Mouse (Mus musculus) adrenal gland, postnatal 25 days (tissue): ENCODE measurements around the gene Olfr616. TPM values are rescaled to one million over a fixed set of nuclear protein-coding genes. Genes with fewer than 3 reads are reported as not detected.
"Not testable (repeated sequence)": the region's sequence is repeated elsewhere in the genome, so short reads cannot be mapped to it uniquely, and the experiment has no call there.

Experiments
- DNase-seq: peaks from one replicate; pipeline ENCODE4 v3.0.0; 2021; ENCODE audit warnings: mixed read lengths
- long read RNA-seq: library from polyadenylated mRNA; stranded (forward); transcript quantifications from one replicate; pipeline ENCODE4 v2.0.0, GENCODE M21; 2021
- microRNA-seq, 2 experiments: library from miRNA; unstranded; fragments of <30 nt; microRNA quantifications; one replicate each; pipeline ENCODE4 v1.2.0; 2021
- total RNA-seq: library from RNA; stranded (reverse); gene quantifications from 2 replicates; pipeline ENCODE4 v1.2.3, GENCODE M21; 2021

The Olfr616 gene
- not detected in 2 replicates for total RNA-seq
- long read RNA-seq = 0 reads

- no peak for DNase-seq
Measured at GRCm38 (mm10) chr7:103569043-103569442, at the start of gene Olfr616. Gene Olfr616, minus strand, starts transcription at chr7:103569143.

GRCm38 (mm10) chr7:103612434-103612833 lies 43.5 kb upstream of the Olfr616 start, which contains the start of gene Olfr620:
Gene Olfr620, minus strand, starts transcription at chr7:103612534.
- DNase-seq = no peak

DNA sequence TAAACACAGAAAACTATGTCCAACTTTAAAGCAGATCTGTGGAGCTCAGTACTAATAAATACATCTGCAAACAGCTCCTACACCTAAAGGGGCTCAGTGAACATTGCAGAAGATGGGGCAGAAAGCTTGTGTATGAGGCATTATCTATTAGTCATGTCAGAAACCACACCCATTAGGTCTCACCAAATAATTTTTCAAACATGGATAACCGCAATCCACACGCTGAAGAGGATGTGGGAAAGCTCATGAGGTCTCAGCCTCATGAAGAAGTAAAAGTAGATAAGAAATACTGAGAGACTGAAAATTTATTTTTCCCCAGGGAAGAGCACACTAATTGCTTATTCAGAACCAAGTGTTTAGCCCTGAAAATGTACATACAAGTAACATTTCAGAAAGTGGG lies 38.5 kb upstream of the Olfr616 start:
- DNase-seq = no peak

GRCm38 (mm10) chr7:103600275-103600674 lies 31.3 kb upstream of the Olfr616 start, which contains the start of gene Olfr619:
Gene Olfr619, plus strand, starts transcription at chr7:103600575.
- no peak for DNase-seq

GRCm38 (mm10) chr7:103589803-103590202 lies 20.9 kb upstream of the Olfr616 start, which contains the start of gene Olfr618:
Gene Olfr618, plus strand, starts transcription at chr7:103590103.
- no peak for DNase-seq

DNA sequence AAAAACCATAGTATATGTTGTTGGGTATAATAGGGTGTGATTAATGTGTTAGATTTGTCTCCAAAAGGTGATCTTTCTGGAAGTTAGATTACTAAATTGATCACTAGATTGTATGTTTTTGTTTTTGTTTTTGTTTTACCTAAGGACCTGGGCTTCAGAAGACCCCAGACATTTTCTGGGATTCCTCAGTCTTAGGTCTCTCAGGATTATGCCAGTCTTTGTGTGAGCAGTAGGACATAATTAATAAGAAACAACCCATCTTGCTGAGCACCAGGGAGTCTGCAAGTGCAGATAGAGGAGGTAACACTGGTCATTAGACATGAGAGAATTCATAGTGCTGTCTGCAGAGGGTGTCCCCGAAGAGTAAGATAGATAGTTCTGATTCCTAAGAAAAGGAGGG lies 3.8 kb upstream of the Olfr616 start, which contains the start of gene Olfr617:
Olfr617 (plus strand) TSS at position 301 of the 400 bp plus-strand sequence.
- no peak for DNase-seq

DNA sequence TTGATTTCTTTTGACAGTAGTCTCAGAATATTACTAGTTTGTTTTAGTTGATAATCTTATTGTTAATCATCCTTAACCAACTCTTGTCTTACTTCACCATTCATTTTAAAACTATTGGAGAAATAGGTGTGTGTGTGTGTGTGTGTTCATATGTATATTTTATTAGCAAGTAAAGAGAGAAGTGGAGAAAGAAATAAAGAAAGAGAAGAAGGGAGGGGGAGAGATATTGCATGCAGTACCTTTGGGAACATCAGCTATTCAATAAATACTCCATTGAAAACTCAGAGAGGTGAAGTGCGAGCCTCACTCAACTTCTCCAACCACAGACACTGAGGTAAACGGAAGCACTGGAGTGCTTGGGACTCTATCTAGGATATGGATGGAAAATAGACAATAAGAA lies 13.2 kb downstream of the Olfr616 start, which contains the start of gene Olfr615:
Olfr615 (plus strand) TSS at position 301 of the 400 bp plus-strand sequence.
- DNase-seq = no peak

DNA sequence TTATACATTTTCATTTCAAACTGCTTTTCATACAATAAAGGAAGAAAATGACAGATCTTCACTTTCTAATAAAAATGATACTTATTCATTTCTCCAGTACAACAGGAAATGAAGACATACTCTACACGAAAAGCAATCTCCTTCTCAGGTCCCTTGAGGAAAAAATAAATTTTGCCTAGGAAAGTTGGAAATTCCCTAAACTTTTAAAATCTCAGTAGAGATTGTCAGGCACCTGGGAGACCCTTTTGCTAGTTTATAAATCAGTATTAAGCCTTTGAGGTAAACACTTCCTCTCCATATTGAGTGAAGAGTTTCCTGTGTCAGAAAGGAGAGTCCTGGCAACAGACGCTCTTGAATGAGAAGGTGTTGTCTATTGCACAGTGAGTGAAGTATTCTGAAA lies 21.2 kb downstream of the Olfr616 start, which contains the start of gene Olfr613:
Olfr613 (plus strand) TSS at position 301 of the 400 bp plus-strand sequence.
- DNase-seq = no peak

DNA sequence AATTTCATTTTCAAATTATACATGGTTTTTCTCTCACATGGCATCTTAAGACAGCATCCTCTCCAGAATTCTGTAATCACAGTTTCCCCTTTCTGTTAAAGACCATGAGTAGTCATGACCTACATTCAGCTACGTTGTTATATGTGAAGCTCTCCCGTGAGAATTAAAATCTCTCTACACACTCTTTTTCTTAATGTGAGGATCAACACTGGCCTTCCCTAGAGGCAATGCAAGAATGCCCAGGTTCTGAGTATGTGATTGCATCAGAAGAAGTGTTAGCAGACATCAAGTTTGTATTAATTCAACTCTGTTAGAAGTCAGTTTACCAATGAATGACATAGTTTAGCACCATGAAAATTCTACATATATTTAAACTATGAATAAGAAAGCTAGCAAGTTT lies 26.3 kb downstream of the Olfr616 start, which contains the start of gene Olfr612:
Olfr612 (minus strand) TSS at position 101 of the 400 bp plus-strand sequence.
- not testable (repeated sequence) for DNase-seq

GRCm38 (mm10) chr7:103520746-103521145 lies 48.2 kb downstream of the Olfr616 start, which contains the start of gene Olfr611:
Gene Olfr611, minus strand, starts transcription at chr7:103520846.
- not testable (repeated sequence) for DNase-seq

Small RNA genes lying within 50 kb of the gene (microRNA-seq; reads per million reads assigned to microRNA genes)
- gene Gm26506 = 0 reads per million in 2 experiments

Other genes with a start within 250 kb of the Olfr616 start
- not detected in 2 replicates for gene Olfr598, start 245.6 kb downstream of the Olfr616 start, total RNA-seq
- gene Olfr599, start 233.2 kb downstream of the Olfr616 start, total RNA-seq = not detected in 2 replicates
- not detected in 2 replicates for gene Olfr600, start 219.5 kb downstream of the Olfr616 start, total RNA-seq
- gene Olfr601, start 206.5 kb downstream of the Olfr616 start, total RNA-seq = not detected in 2 replicates
- not detected in 2 replicates for gene Olfr603, start 183.0 kb downstream of the Olfr616 start, total RNA-seq
- gene Usp17lc, start 154.1 kb downstream of the Olfr616 start, total RNA-seq = not detected in 2 replicates
- gene Olfr605, start 123.7 kb downstream of the Olfr616 start, total RNA-seq = not detected in 2 replicates
- not detected in 2 replicates for gene Olfr606, start 120.1 kb downstream of the Olfr616 start, total RNA-seq
- gene Olfr607, start 105.0 kb downstream of the Olfr616 start, total RNA-seq = not detected in 2 replicates
- gene Olfr608, start 99.3 kb downstream of the Olfr616 start, total RNA-seq = not detected in 2 replicates
- gene Olfr609, start 71.1 kb downstream of the Olfr616 start, total RNA-seq = not detected in 2 replicates
- not detected in 2 replicates for gene Olfr610, start 57.0 kb downstream of the Olfr616 start, total RNA-seq
- gene Olfr611, start 48.3 kb downstream of the Olfr616 start, total RNA-seq = not detected in 2 replicates
- not detected in 2 replicates for gene Olfr612, start 26.4 kb downstream of the Olfr616 start, total RNA-seq
- not detected in 2 replicates for gene Olfr613, start 21.1 kb downstream of the Olfr616 start, total RNA-seq
- not detected in 2 replicates for gene Olfr615, start 13.1 kb downstream of the Olfr616 start, total RNA-seq
- not detected in 2 replicates for gene Olfr617, start 3.9 kb upstream of the Olfr616 start, total RNA-seq
- not detected in 2 replicates for gene Olfr618, start 21.0 kb upstream of the Olfr616 start, total RNA-seq
- gene Olfr619, start 31.4 kb upstream of the Olfr616 start, total RNA-seq = not detected in 2 replicates
- gene Olfr620, start 43.4 kb upstream of the Olfr616 start, total RNA-seq = not detected in 2 replicates
- gene Olfr622, start 73.6 kb upstream of the Olfr616 start, total RNA-seq = not detected in 2 replicates
- not detected in 2 replicates for gene Olfr623, start 94.6 kb upstream of the Olfr616 start, total RNA-seq
- 0.06 TPM in 1 of 2 replicates, not detected in the other for gene Olfr624, start 102.0 kb upstream of the Olfr616 start, total RNA-seq
- not detected in 2 replicates for gene Olfr625-ps1, start 113.6 kb upstream of the Olfr616 start, total RNA-seq
- gene Olfr243, start 145.5 kb upstream of the Olfr616 start, total RNA-seq = not detected in 2 replicates
- not detected in 2 replicates for gene Olfr628, start 161.2 kb upstream of the Olfr616 start, total RNA-seq
- not detected in 2 replicates for gene Olfr629, start 175.8 kb upstream of the Olfr616 start, total RNA-seq
- gene Olfr630, start 188.2 kb upstream of the Olfr616 start, total RNA-seq = not detected in 2 replicates
- not detected in 2 replicates for gene Olfr69, start 202.5 kb upstream of the Olfr616 start, total RNA-seq
- gene Olfr68, start 210.6 kb upstream of the Olfr616 start, total RNA-seq = not detected in 2 replicates
- not detected in 2 replicates for gene Olfr67, start 222.7 kb upstream of the Olfr616 start, total RNA-seq
- gene Hbb-bt, start 244.9 kb upstream of the Olfr616 start, total RNA-seq = 217 and 281 TPM in 2 replicates